Mouse (Mus musculus) C2C12 (cell line): Measurements from ENCODE around the gene Grb7. TPM values are rescaled to one million over a fixed set of nuclear protein-coding genes. Genes with fewer than 3 reads are reported as not detected.
A peak's percentile ranks its signal among the peaks of the same experiment; 100 is the strongest.

Experiments used
- H3K27me3 ChIP-seq: one replicate; pipeline ENCODE4 v1.6.1; 2011; ENCODE audit not compliant: control insufficient read depth, insufficient read depth, insufficient read length
- H3K36me3 ChIP-seq: one replicate; pipeline ENCODE4 v1.6.1; 2011; ENCODE audit not compliant: control insufficient read depth, insufficient read depth
- H3K4me3 ChIP-seq: one replicate; pipeline ENCODE4 v1.5.1; 2011; ENCODE audit warnings: mild to moderate bottlenecking, control low read depth; ENCODE audit not compliant: poor library complexity, insufficient read depth, severe bottlenecking
- H3K79me2 ChIP-seq: one replicate; pipeline ENCODE4 v1.6.1; 2011; ENCODE audit not compliant: control insufficient read depth, insufficient read depth
- H3K79me3 ChIP-seq: one replicate; pipeline ENCODE4 v1.6.1; 2011; ENCODE audit warnings: low read depth, control low read depth
- H3ac ChIP-seq: one replicate; pipeline ENCODE3; 2011; ENCODE audit warnings: low read depth; ENCODE audit not compliant: control insufficient read depth, insufficient read length
- CEBPB ChIP-seq: IDR thresholded peaks from one replicate; pipeline ENCODE4 v1.6.1; 2011; ENCODE audit warnings: low read depth, mild to moderate bottlenecking, control low read depth, moderate library complexity
- CTCF ChIP-seq: IDR thresholded peaks from one replicate; pipeline ENCODE4 v1.5.1; 2011; ENCODE audit not compliant: control insufficient read depth, insufficient read depth, insufficient read length
- FOSL1 ChIP-seq: IDR thresholded peaks from one replicate; pipeline ENCODE4 v1.8.0; 2011; ENCODE audit warnings: mild to moderate bottlenecking, low read length; ENCODE audit not compliant: poor library complexity, insufficient read depth, severe bottlenecking
- MAX ChIP-seq: IDR thresholded peaks from one replicate; pipeline ENCODE4 v1.6.1; 2011; ENCODE audit warnings: mild to moderate bottlenecking, control low read depth
- MYOD1 ChIP-seq: IDR thresholded peaks from one replicate; pipeline ENCODE4 v1.6.1; 2011; ENCODE audit warnings: low read depth; ENCODE audit not compliant: control insufficient read depth, insufficient read length
- MYOG ChIP-seq: IDR thresholded peaks from one replicate; pipeline ENCODE4 v1.6.1; 2011; ENCODE audit not compliant: control insufficient read depth, insufficient read length; ENCODE audit errors: extremely low read depth
- USF1 ChIP-seq: IDR thresholded peaks from one replicate; pipeline ENCODE4 v1.6.1; 2011; ENCODE audit warnings: low read depth, mild to moderate bottlenecking, control low read depth, moderate library complexity
- polyA plus RNA-seq: library from polyadenylated mRNA; unstranded; fragments of >200 nt; fragmentation: generic; extraction: Trizol; gene quantifications from one replicate; pipeline ENCODE4 v1.2.1, GENCODE M21; 2012; ENCODE audit warnings: missing spikeins

Gene Grb7
- polyA plus RNA-seq, 1 experiment = not detected

- Histone ChIP-seq H3ac (no peak overlapping the region), H3K79me2 (no peaks in the 10 kb centered on the region), H3K4me3 (no peak overlapping the region), H3K27me3 (peaks cover 76% of the 10 kb centered on the region), H3K79me3 (no peaks in the 10 kb centered on the region), H3K36me3 (no peaks in the 10 kb centered on the region)
- TF ChIP-seq USF1 = no peak
- no peak for TF ChIP-seq CEBPB
- TF ChIP-seq CTCF = no peak
- TF ChIP-seq MYOD1 = no peak
- TF ChIP-seq MAX = no peak
- no peak for TF ChIP-seq FOSL1
- TF ChIP-seq MYOG = no peak
Measured at GRCm38 (mm10) chr11:98455484-98455883, 9.3 kb downstream of the Grb7 start.

- Histone ChIP-seq H3K4me3 (no peak overlapping the region), H3K27me3 (peaks cover 66% of the 10 kb centered on the region), H3K36me3 (no peaks in the 10 kb centered on the region), H3K79me2 (no peaks in the 10 kb centered on the region), H3ac (no peak overlapping the region), H3K79me3 (no peaks in the 10 kb centered on the region)
- TF ChIP-seq CEBPB (no peak), FOSL1 (no peak), MYOD1 (no peak), USF1 (no peak), CTCF (no peak), MYOG (no peak), MAX (no peak)
Measured at GRCm38 (mm10) chr11:98456545-98456944, 10.4 kb downstream of the Grb7 start.

- no peaks in the 10 kb centered on the region for H3K79me3 ChIP-seq
- no peak for TF ChIP-seq USF1
- no peak for TF ChIP-seq CTCF
- TF ChIP-seq MAX = no peak
- no peak for TF ChIP-seq FOSL1
- TF ChIP-seq MYOG = no peak
- TF ChIP-seq MYOD1 = no peak
- no peak for TF ChIP-seq CEBPB
- H3ac ChIP-seq = peak overlapping the region; percentile 41
- H3K4me3 ChIP-seq = peak overlapping the region; percentile 25
- no peaks in the 10 kb centered on the region for H3K36me3 ChIP-seq
- no peaks in the 10 kb centered on the region for H3K79me2 ChIP-seq
- H3K27me3 ChIP-seq = peaks cover 62% of the 10 kb centered on the region
Measured at GRCm38 (mm10) chr11:98456945-98457344, 10.8 kb downstream of the Grb7 start.

GRCm38 (mm10) chr11:98457367-98458120 lies 11.3 kb downstream of the Grb7 start:
- H3K4me3 ChIP-seq = peak overlapping the region; percentile 25
- H3K79me2 ChIP-seq = no peaks in the 10 kb centered on the region
- H3K27me3 ChIP-seq = peaks cover 56% of the 10 kb centered on the region
- no peak for TF ChIP-seq USF1
- peak; percentile 80 for TF ChIP-seq CTCF
- TF ChIP-seq MAX = peak; percentile 17
- H3ac ChIP-seq = peak overlapping the region; percentile 56
- H3K79me3 ChIP-seq = no peaks in the 10 kb centered on the region
- H3K36me3 ChIP-seq = no peaks in the 10 kb centered on the region

GRCm38 (mm10) chr11:98458121-98458990 lies 12.2 kb downstream of the Grb7 start:
- Histone ChIP-seq H3K36me3 (no peaks in the 10 kb centered on the region), H3K27me3 (peaks cover 52% of the 10 kb centered on the region), H3K79me2 (no peaks in the 10 kb centered on the region), H3K79me3 (no peaks in the 10 kb centered on the region), H3K4me3 (peak overlapping the region; percentile 25), H3ac (no peak overlapping the region)
- TF ChIP-seq CTCF = no peak
- no peak for TF ChIP-seq CEBPB
- TF ChIP-seq MYOD1 = no peak
- no peak for TF ChIP-seq MAX
- no peak for TF ChIP-seq USF1
